ENCODE assay signal across 8 mouse cellular contexts in the genomic region with DNA sequence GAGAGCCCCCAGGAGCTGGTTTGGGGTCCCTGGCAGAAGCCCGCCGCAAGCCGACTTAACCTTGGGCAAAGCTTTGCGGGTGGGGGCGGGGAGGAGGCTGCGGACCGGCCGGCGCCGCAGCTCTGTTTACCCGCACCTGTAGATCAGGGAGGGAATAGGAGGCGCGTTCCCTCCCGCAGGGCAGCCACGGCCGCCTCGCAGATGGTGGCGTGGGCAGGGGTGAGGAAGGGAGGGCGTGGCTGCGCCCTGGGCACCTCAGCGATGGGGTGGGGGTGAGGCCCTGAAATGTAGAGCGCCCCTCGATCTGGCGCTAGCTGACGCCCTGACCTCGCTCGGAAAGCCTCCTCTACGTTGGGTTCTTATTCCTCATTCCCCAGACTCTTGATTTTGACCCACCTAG. TPM values are rescaled to one million over a fixed set of nuclear protein-coding genes. Genes with fewer than 3 reads are reported as not detected.
DNase-seq lines count a peak whose midpoint lies in the region; ATAC-seq and TF ChIP-seq lines count a peak whose summit lies in the region.

No protein-coding gene starts in this region.

- peak overlapping the region; percentile 94 for H3K4me3 ChIP-seq in layer of hippocampus, adult 2 months
- peak overlapping the region; percentile 29 for H3K4me3 ChIP-seq in embryonic fibroblast, embryonic 13.5 days (ENCODE audit: insufficient read depth, low read length)
- peak overlapping the region; percentile 62 for H3K4me3 ChIP-seq in intestine, embryonic 16.5 days (ENCODE audit: low read length)
- peak overlapping the region; percentile 66 for H3K4me3 ChIP-seq in midbrain, embryonic 16.5 days (ENCODE audit: low read depth, low read length)

- H3K9ac ChIP-seq in intestine, embryonic 16.5 days (ENCODE audit: low read depth, low read length) = peak overlapping the region; percentile 68
- peak overlapping the region; percentile 91 for H3K9ac ChIP-seq in midbrain, embryonic 16.5 days (ENCODE audit: low read depth, low read length)

- WGBS in intestine, embryonic 16.5 days = 5% methylated on average over 28 of the region's 28 CpGs
- 0% methylated on average over 28 of the region's 28 CpGs for whole genome bisulfite sequencing in midbrain, embryonic 16.5 days

- no peaks in the 10 kb centered on the region for H3K36me3 ChIP-seq in intestine, embryonic 16.5 days (ENCODE audit: control insufficient read depth, insufficient read depth, low read length)
- H3K36me3 ChIP-seq in midbrain, embryonic 16.5 days (ENCODE audit: control insufficient read depth, insufficient read depth, low read length) = no peaks in the 10 kb centered on the region

- no peaks in the 10 kb centered on the region for H3K4me1 ChIP-seq in embryonic fibroblast, embryonic 13.5 days (ENCODE audit: control insufficient read depth, insufficient read depth, low read length)
- H3K4me1 ChIP-seq in intestine, embryonic 16.5 days (ENCODE audit: control insufficient read depth, insufficient read depth, low read length) = peaks cover 17% of the 10 kb centered on the region
- H3K4me1 ChIP-seq in midbrain, embryonic 16.5 days (ENCODE audit: control insufficient read depth, insufficient read depth, low read length) = peaks cover 34% of the 10 kb centered on the region

- H3K27ac ChIP-seq in layer of hippocampus, adult 2 months = peak overlapping the region; percentile 98
- no peak overlapping the region for H3K27ac ChIP-seq in embryonic fibroblast, embryonic 13.5 days (ENCODE audit: insufficient read depth, low read length)
- no peak overlapping the region for H3K27ac ChIP-seq in intestine, embryonic 16.5 days (ENCODE audit: low read length)
- H3K27ac ChIP-seq in midbrain, embryonic 16.5 days (ENCODE audit: low read length) = peak overlapping the region; percentile 97

- no peak for TF ChIP-seq CTCF in layer of hippocampus, adult 2 months (conservative IDR thresholded peaks at IDR 0.05)
- no peak for TF ChIP-seq CTCF in embryonic fibroblast, embryonic 13.5 days (IDR thresholded peaks at IDR 0.05; ENCODE audit: borderline replicate concordance, insufficient read depth, low read length)

- no peak for TF ChIP-seq POLR2A in embryonic fibroblast, embryonic 13.5 days (IDR thresholded peaks at IDR 0.05; ENCODE audit: low read depth, low read length)

- H3K27me3 ChIP-seq in intestine, embryonic 16.5 days (replicated peaks; ENCODE audit: control insufficient read depth, insufficient read depth, low read length) = peaks cover 31% of the 10 kb centered on the region
- H3K27me3 ChIP-seq in midbrain, embryonic 16.5 days (ENCODE audit: control insufficient read depth, insufficient read depth, low read depth, low read length) = no peaks in the 10 kb centered on the region

- DNase-seq in layer of hippocampus, adult 2 months (ENCODE audit: low spot score in 2 of 2) = no peak
- DNase-seq in layer of hippocampus, adult 9-10 months (ENCODE audit: low spot score) = no peak
- peak; percentile 22 to 33 for DNase-seq in adrenal gland, postnatal 36 days
- DNase-seq in gastrocnemius, postnatal 25 days = no peak
- no peak for DNase-seq in thymus, postnatal 14 days

- peak overlapping the region; percentile 99 for H3K4me2 ChIP-seq in intestine, embryonic 16.5 days (ENCODE audit: low read depth, low read length)
- H3K4me2 ChIP-seq in midbrain, embryonic 16.5 days (ENCODE audit: low read length) = peak overlapping the region; percentile 91

- H3K9me3 ChIP-seq in intestine, embryonic 16.5 days (ENCODE audit: control insufficient read depth, low read length) = no peaks in the 10 kb centered on the region
- no peaks in the 10 kb centered on the region for H3K9me3 ChIP-seq in midbrain, embryonic 16.5 days (replicated peaks; ENCODE audit: control insufficient read depth, low read length, poor library complexity, severe bottlenecking)

- ATAC-seq in intestine, embryonic 16.5 days = 0 out of 2 replicates have a peak, but pooled peaks have one; percentile 23
- no peak for ATAC-seq in midbrain, embryonic 16.5 days

RNA-seq across cellular contexts. Expression of a gene that starts 1.4 kb away (rescaled TPM):
- total RNA-seq in layer of hippocampus, adult 2 months (2021) = 100 to 1,000 TPM; 476 to 514 TPM
- total RNA-seq in adrenal gland, postnatal 36 days (2021) = 10 to 100 TPM; 29.0 to 34.4 TPM
- polyA plus RNA-seq in embryonic fibroblast, embryonic 13.5 days (2011; ENCODE audit: insufficient read length, low read depth, missing spikeins) = 1.1 and 1.6 TPM in 2 replicates
- polyA plus RNA-seq in intestine, embryonic 16.5 days (2015; fragmentation: Nextera tagmentation; extraction: Ambion mirVana) = 3.4 and 3.6 TPM in 2 replicates
- polyA plus RNA-seq in midbrain, embryonic 16.5 days (2015; fragmentation: Nextera tagmentation; extraction: Ambion mirVana) = 115 and 129 TPM in 2 replicates
- 1 to 10 TPM; 4.7 to 5.7 TPM for total RNA-seq in gastrocnemius, postnatal 25 days (2021)

Comparison
In these comparisons a context has a peak if more than half of its experiments do, and no peak if none do; other contexts are left out.
1. DNase-seq: peak in adrenal gland, postnatal 36 days (2 of 2); none in layer of hippocampus, adult 2 months (0 of 2), layer of hippocampus, adult 9-10 months (single experiment), gastrocnemius, postnatal 25 days (single experiment) and thymus, postnatal 14 days (single experiment).
2. H3K27ac ChIP-seq: peak in layer of hippocampus, adult 2 months (single experiment) and midbrain, embryonic 16.5 days (single experiment); none in embryonic fibroblast, embryonic 13.5 days (single experiment) and intestine, embryonic 16.5 days (single experiment).
3. H3K4me3 ChIP-seq: peak in every context shown above with its lines; median percentile 94 in layer of hippocampus, adult 2 months; 66 in midbrain, embryonic 16.5 days; 62 in intestine, embryonic 16.5 days; 29 in embryonic fibroblast, embryonic 13.5 days.
4. RNA of a gene that starts 1.4 kb away (total RNA-seq): 476 to 514 TPM in layer of hippocampus, adult 2 months; 29.0 to 34.4 TPM in adrenal gland, postnatal 36 days and 4.7 to 5.7 TPM in gastrocnemius, postnatal 25 days; every median in the first group is over 10 times any median in the second.